Mouse (Mus musculus) brain, embryonic 14.5 days (tissue): ENCODE measurements around the gene Sbsn.

Source experiments
- CTCF ChIP-seq: fragments of 200-500 bp; IDR thresholded peaks from 2 replicates; pipeline ENCODE4 v1.5.1; 2012; ENCODE audit warnings: inconsistent platforms, mild to moderate bottlenecking, moderate library complexity, borderline replicate concordance; ENCODE audit not compliant: insufficient read depth, insufficient read length; ENCODE audit errors: extremely low read depth
- POLR2A ChIP-seq: fragments of 200-500 bp; IDR thresholded peaks from 2 replicates; pipeline ENCODE4 v1.6.1; 2012; ENCODE audit warnings: mild to moderate bottlenecking, inconsistent platforms, borderline replicate concordance; ENCODE audit not compliant: poor library complexity, insufficient read depth, insufficient read length, severe bottlenecking; ENCODE audit errors: extremely low read depth

- no peak for TF ChIP-seq CTCF
- no peak for TF ChIP-seq POLR2A
Measured at GRCm38 (mm10) chr7:30777081-30777579, 25.9 kb downstream of the Sbsn start.
